Mouse (Mus musculus): ENCODE measurements around the gene Ssbp3. TPM values are rescaled to one million over a fixed set of nuclear protein-coding genes. Genes with fewer than 3 reads are reported as not detected.

The Ssbp3 gene
- polyA plus RNA-seq, 1 experiment: 130 TPM

GRCm38 (mm10) chr4:106958117-106958516 lies 47.6 kb downstream of the Ssbp3 start:
- Histone ChIP-seq H3K4me3 (ENCODE audit: control insufficient read depth, insufficient read depth, low read length) (no peak overlapping the region), H3K36me3 (ENCODE audit: control insufficient read depth, insufficient read depth, low read length) (no peaks in the 10 kb centered on the region), H3K27ac (ENCODE audit: control insufficient read depth, insufficient read depth, low read length) (no peak overlapping the region), H3K4me1 (replicated peaks; ENCODE audit: control insufficient read depth, insufficient read depth, low read length) (peaks cover 36% of the 10 kb centered on the region), H3K27me3 (ENCODE audit: control insufficient read depth, insufficient read depth, low read length) (no peaks in the 10 kb centered on the region)
- WGBS: 51% methylated on average over 2 of the region's 2 CpGs
- no peak for TF ChIP-seq CTCF (IDR thresholded peaks at IDR 0.05; ENCODE audit: borderline replicate concordance, control insufficient read depth, extremely low read depth, insufficient read depth, low read length, poor library complexity)
- TF ChIP-seq POLR2A (IDR thresholded peaks at IDR 0.05; ENCODE audit: control insufficient read depth, extremely low read depth, insufficient read depth, low read length, poor library complexity): no peak
- DNase-seq: no peak

GRCm38 (mm10) chr4:106958561-106958960 lies 48.1 kb downstream of the Ssbp3 start:
- 91% methylated on average over 3 of the region's 3 CpGs for WGBS
- no peak for TF ChIP-seq POLR2A (IDR thresholded peaks at IDR 0.05; ENCODE audit: control insufficient read depth, extremely low read depth, insufficient read depth, low read length, poor library complexity)
- no peak for TF ChIP-seq CTCF (IDR thresholded peaks at IDR 0.05; ENCODE audit: borderline replicate concordance, control insufficient read depth, extremely low read depth, insufficient read depth, low read length, poor library complexity)
- DNase-seq: no peak
- H3K4me3 ChIP-seq (ENCODE audit: control insufficient read depth, insufficient read depth, low read length): no peak overlapping the region
- H3K4me1 ChIP-seq (replicated peaks; ENCODE audit: control insufficient read depth, insufficient read depth, low read length): peaks cover 36% of the 10 kb centered on the region
- no peaks in the 10 kb centered on the region for H3K36me3 ChIP-seq (ENCODE audit: control insufficient read depth, insufficient read depth, low read length)
- H3K27ac ChIP-seq (ENCODE audit: control insufficient read depth, insufficient read depth, low read length): no peak overlapping the region
- H3K27me3 ChIP-seq (ENCODE audit: control insufficient read depth, insufficient read depth, low read length): no peaks in the 10 kb centered on the region

- no peak overlapping the region for H3K27ac ChIP-seq (ENCODE audit: control insufficient read depth, insufficient read depth, low read length)
- no peaks in the 10 kb centered on the region for H3K27me3 ChIP-seq (ENCODE audit: control insufficient read depth, insufficient read depth, low read length)
- WGBS: 96% methylated on average over 12 of the region's 12 CpGs
- no peak for DNase-seq
- H3K4me1 ChIP-seq (replicated peaks; ENCODE audit: control insufficient read depth, insufficient read depth, low read length): peaks cover 31% of the 10 kb centered on the region
- H3K36me3 ChIP-seq (ENCODE audit: control insufficient read depth, insufficient read depth, low read length): no peaks in the 10 kb centered on the region
- TF ChIP-seq CTCF (IDR thresholded peaks at IDR 0.05; ENCODE audit: borderline replicate concordance, control insufficient read depth, extremely low read depth, insufficient read depth, low read length, poor library complexity) (no peak), POLR2A (IDR thresholded peaks at IDR 0.05; ENCODE audit: control insufficient read depth, extremely low read depth, insufficient read depth, low read length, poor library complexity) (no peak)
- H3K4me3 ChIP-seq (ENCODE audit: control insufficient read depth, insufficient read depth, low read length): no peak overlapping the region
These were observed 49.2 kb downstream of the Ssbp3 start for GRCm38 (mm10) chr4:106959506-106960302.

- peaks cover 23% of the 10 kb centered on the region for H3K4me1 ChIP-seq (replicated peaks; ENCODE audit: control insufficient read depth, insufficient read depth, low read length)
- no peak overlapping the region for H3K27ac ChIP-seq (ENCODE audit: control insufficient read depth, insufficient read depth, low read length)
- H3K36me3 ChIP-seq (ENCODE audit: control insufficient read depth, insufficient read depth, low read length): no peaks in the 10 kb centered on the region; the same call in 1 of the 2 replicates
- H3K4me3 ChIP-seq (ENCODE audit: control insufficient read depth, insufficient read depth, low read length): no peak overlapping the region
- WGBS: 92% methylated on average over 2 of the region's 2 CpGs
- no peak for DNase-seq
- TF ChIP-seq CTCF (IDR thresholded peaks at IDR 0.05; ENCODE audit: borderline replicate concordance, control insufficient read depth, extremely low read depth, insufficient read depth, low read length, poor library complexity) (no peak), POLR2A (IDR thresholded peaks at IDR 0.05; ENCODE audit: control insufficient read depth, extremely low read depth, insufficient read depth, low read length, poor library complexity) (no peak)
- no peaks in the 10 kb centered on the region for H3K27me3 ChIP-seq (ENCODE audit: control insufficient read depth, insufficient read depth, low read length)
These were observed 50.0 kb downstream of the Ssbp3 start for GRCm38 (mm10) chr4:106960476-106960875.

DNA sequence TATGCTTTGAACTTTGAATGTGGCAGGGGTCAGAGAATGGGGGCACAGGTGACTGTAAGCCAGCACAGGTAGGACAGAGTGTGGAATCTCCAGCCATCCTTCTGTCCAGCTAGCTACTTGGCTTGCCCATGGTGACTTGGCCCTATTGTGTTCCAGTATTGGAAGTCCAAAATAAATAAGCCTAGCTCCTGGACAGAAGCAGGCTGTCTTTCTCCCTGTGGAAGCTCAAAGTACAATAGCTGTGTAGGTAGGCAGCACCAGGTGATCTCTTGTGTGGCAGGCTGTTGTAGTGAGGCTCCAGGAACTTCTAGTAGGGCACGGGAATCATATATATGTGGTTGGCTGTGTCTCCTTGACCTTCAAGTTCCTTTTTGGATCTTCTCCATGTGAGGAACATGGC lies 50.8 kb downstream of the Ssbp3 start:
- Histone ChIP-seq H3K4me1 (replicated peaks; ENCODE audit: control insufficient read depth, insufficient read depth, low read length) (peaks cover 15% of the 10 kb centered on the region), H3K27ac (ENCODE audit: control insufficient read depth, insufficient read depth, low read length) (no peak overlapping the region)
- TF ChIP-seq CTCF (IDR thresholded peaks at IDR 0.05; ENCODE audit: borderline replicate concordance, control insufficient read depth, extremely low read depth, insufficient read depth, low read length, poor library complexity) (no peak), POLR2A (IDR thresholded peaks at IDR 0.05; ENCODE audit: control insufficient read depth, extremely low read depth, insufficient read depth, low read length, poor library complexity) (no peak)

DNA sequence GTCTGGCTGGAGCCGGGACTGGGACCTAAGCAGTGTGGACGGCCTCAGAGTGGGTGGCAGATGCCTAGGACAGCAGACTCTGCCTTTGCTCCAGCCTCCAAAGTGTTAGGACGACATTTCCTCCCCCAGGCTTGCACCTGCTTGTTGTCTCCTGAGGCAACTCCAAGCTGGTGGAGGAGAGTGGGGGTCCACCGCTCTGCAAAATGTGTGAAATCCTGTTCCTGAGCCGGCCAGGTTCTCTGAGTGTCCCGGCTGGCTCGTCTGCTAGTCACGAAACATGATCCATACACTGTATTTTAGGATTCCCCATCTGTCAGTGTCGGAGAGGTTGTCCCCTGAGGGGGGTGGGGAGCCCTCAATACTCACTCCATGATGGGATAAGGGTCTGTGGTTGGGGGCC lies 53.9 kb downstream of the Ssbp3 start:
- H3K27ac ChIP-seq (ENCODE audit: control insufficient read depth, insufficient read depth, low read length): no peak overlapping the region
- no peak for TF ChIP-seq CTCF (IDR thresholded peaks at IDR 0.05; ENCODE audit: borderline replicate concordance, control insufficient read depth, extremely low read depth, insufficient read depth, low read length, poor library complexity)
- DNase-seq: no peak
- H3K36me3 ChIP-seq (ENCODE audit: control insufficient read depth, insufficient read depth, low read length): no peaks in the 10 kb centered on the region; the same call in 1 of the 2 replicates
- H3K27me3 ChIP-seq (ENCODE audit: control insufficient read depth, insufficient read depth, low read length): no peaks in the 10 kb centered on the region
- H3K4me3 ChIP-seq (ENCODE audit: control insufficient read depth, insufficient read depth, low read length): no peak overlapping the region
- WGBS: 96% methylated on average over 9 of the region's 9 CpGs
- H3K4me1 ChIP-seq (replicated peaks; ENCODE audit: control insufficient read depth, insufficient read depth, low read length): peaks cover 4% of the 10 kb centered on the region; the same call in 1 of the 2 replicates

More for the DNA sequence above, 50.8 kb downstream of the Ssbp3 start:
- WGBS: 97% methylated on average over 1 of the region's 1 CpGs
- no peak overlapping the region for H3K4me3 ChIP-seq (ENCODE audit: control insufficient read depth, insufficient read depth, low read length)
- H3K36me3 ChIP-seq (ENCODE audit: control insufficient read depth, insufficient read depth, low read length): no peaks in the 10 kb centered on the region; the same call in 1 of the 2 replicates
- DNase-seq: no peak
- no peaks in the 10 kb centered on the region for H3K27me3 ChIP-seq (ENCODE audit: control insufficient read depth, insufficient read depth, low read length)
